Comparison of ENCODE assay signal across 15 mouse cellular contexts in genomic region chr6:50318590-50319172, GRCm38 (mm10). TPM values are rescaled to one million over a fixed set of nuclear protein-coding genes. Genes with fewer than 3 reads are reported as not detected.
DNase-seq lines count a peak whose midpoint lies in the region; ATAC-seq and TF ChIP-seq lines count a peak whose summit lies in the region.
"Had no signal": no experiment of that assay in that cellular context is flagged by ENCODE, and none has a peak within 500 bp of the region (broad histone marks: within the 10 kb centered on the region; RNA-seq: fewer than 3 reads in every experiment).

No protein-coding gene starts in this region.

- DNase-seq in forebrain, embryonic 10.5 days (ENCODE audit: extremely low spot score, low spot score), result no peak
- DNase-seq in forebrain, embryonic 11.5 days (ENCODE audit: low spot score), result no peak
- peak in 1 of 2 experiments; percentile 27 for DNase-seq in layer of hippocampus, adult 2 months (ENCODE audit: low spot score in 2 of 2)
- DNase-seq in layer of hippocampus, postnatal 14 days (ENCODE audit: low spot score in 2 of 2), result no peak
- DNase-seq in left cerebral cortex, adult 9 months (ENCODE audit: low spot score in 2 of 2), result peak; percentile 52 to 79
- DNase-seq in right cerebral cortex, postnatal 36 days (ENCODE audit: low spot score in 2 of 2), result peak; percentile 46 to 80
- DNase-seq in liver, result no peak
- DNase-seq: adrenal gland, adult 2 months; cerebellum, adult 2 months; heart, postnatal 4 days; kidney, adult 18-20 months; lung, postnatal 36 days had no signal

- peaks cover 14% of the 10 kb centered on the region for H3K4me1 ChIP-seq in forebrain, embryonic 10.5 days
- no peaks in the 10 kb centered on the region for H3K4me1 ChIP-seq in forebrain, embryonic 11.5 days (replicated peaks; ENCODE audit: control insufficient read depth, insufficient read depth, low read length)
- H3K4me1 ChIP-seq in kidney, embryonic 14.5 days (ENCODE audit: control insufficient read depth, insufficient read depth, low read length), result no peaks in the 10 kb centered on the region

- no peak for ATAC-seq in forebrain, embryonic 11.5 days (replicated peaks; ENCODE audit: low FRiP score)
- ATAC-seq in kidney, embryonic 14.5 days (ENCODE audit: low FRiP score, low TSS enrichment), result no peak

- H3K27me3 ChIP-seq in forebrain, embryonic 10.5 days (ENCODE audit: poor library complexity, severe bottlenecking), result no peaks in the 10 kb centered on the region
- no peaks in the 10 kb centered on the region for H3K27me3 ChIP-seq in forebrain, embryonic 11.5 days (ENCODE audit: control insufficient read depth, insufficient read depth, low read length)
- H3K27me3 ChIP-seq in kidney, embryonic 14.5 days (ENCODE audit: control insufficient read depth, insufficient read depth, low read length), result no peaks in the 10 kb centered on the region
- H3K27me3 ChIP-seq: embryonic facial prominence, embryonic 12.5 days had no signal

- H3K27ac ChIP-seq in forebrain, embryonic 10.5 days, result peak overlapping the region; percentile 35
- no peak overlapping the region for H3K27ac ChIP-seq in forebrain, embryonic 11.5 days (ENCODE audit: low read depth, low read length)
- peak overlapping the region; percentile 81 for H3K27ac ChIP-seq in layer of hippocampus, adult 2 months
- H3K27ac ChIP-seq in kidney, embryonic 14.5 days (ENCODE audit: low read depth, low read length), result no peak overlapping the region
- H3K27ac ChIP-seq: embryonic facial prominence, embryonic 12.5 days had no signal

- H3K9ac ChIP-seq in forebrain, embryonic 11.5 days (ENCODE audit: low read length), result no peak overlapping the region
- H3K9ac ChIP-seq in kidney, embryonic 14.5 days (ENCODE audit: low read depth, low read length), result no peak overlapping the region
- H3K9ac ChIP-seq: embryonic facial prominence, embryonic 12.5 days had no signal

- H3K36me3 ChIP-seq in forebrain, embryonic 10.5 days (replicated peaks), result no peaks in the 10 kb centered on the region
- H3K36me3 ChIP-seq in forebrain, embryonic 11.5 days (ENCODE audit: control insufficient read depth, insufficient read depth, low read length), result no peaks in the 10 kb centered on the region
- H3K36me3 ChIP-seq in kidney, embryonic 14.5 days (ENCODE audit: control insufficient read depth, insufficient read depth, low read length), result no peaks in the 10 kb centered on the region; the same call in 1 of the 2 replicates

- 75% methylated on average over 7 of the region's 7 CpGs for WGBS in forebrain, embryonic 10.5 days
- 72% methylated on average over 7 of the region's 7 CpGs for WGBS in forebrain, embryonic 11.5 days
- WGBS in kidney, embryonic 14.5 days, result 72% methylated on average over 7 of the region's 7 CpGs

- no peak overlapping the region for H3K4me3 ChIP-seq in forebrain, embryonic 10.5 days
- H3K4me3 ChIP-seq in forebrain, embryonic 11.5 days (ENCODE audit: low read depth, low read length), result no peak overlapping the region
- H3K4me3 ChIP-seq in layer of hippocampus, adult 2 months, result no peak overlapping the region
- no peak overlapping the region for H3K4me3 ChIP-seq in kidney, embryonic 14.5 days (ENCODE audit: low read length)
- H3K4me3 ChIP-seq: embryonic facial prominence, embryonic 12.5 days had no signal

- no peak overlapping the region for H3K4me2 ChIP-seq in forebrain, embryonic 11.5 days (ENCODE audit: low read depth, low read length, severe bottlenecking)
- no peak overlapping the region for H3K4me2 ChIP-seq in kidney, embryonic 14.5 days (replicated peaks; ENCODE audit: low read depth, low read length)
- H3K4me2 ChIP-seq: embryonic facial prominence, embryonic 12.5 days; liver, embryonic 11.5 days had no signal

- no peak for TF ChIP-seq CTCF in layer of hippocampus, adult 2 months (conservative IDR thresholded peaks at IDR 0.05)

- no peaks in the 10 kb centered on the region for H3K9me3 ChIP-seq in forebrain, embryonic 10.5 days
- no peaks in the 10 kb centered on the region for H3K9me3 ChIP-seq in forebrain, embryonic 11.5 days (ENCODE audit: control insufficient read depth, low read length)
- H3K9me3 ChIP-seq in kidney, embryonic 14.5 days (ENCODE audit: control insufficient read depth, low read length), result no peaks in the 10 kb centered on the region
- H3K9me3 ChIP-seq: embryonic facial prominence, embryonic 12.5 days had no signal

RNA-seq across cellular contexts. Expression of gene Gsdme, which starts 55.0 kb away (rescaled TPM):
- 57.2 and 59.1 TPM in 2 replicates for polyA plus RNA-seq in forebrain, embryonic 10.5 days (2016; fragmentation: Nextera tagmentation; extraction: Ambion mirVana)
- 57.6 and 62.3 TPM in 2 replicates for polyA plus RNA-seq in forebrain, embryonic 11.5 days (2014; fragmentation: Nextera tagmentation; extraction: Ambion mirVana)
- 10 to 100 TPM; 10.9 to 12.4 TPM for total RNA-seq in layer of hippocampus, adult 2 months (2021)
- 10 to 100 TPM; 11.6 to 12.7 TPM for total RNA-seq in layer of hippocampus, postnatal 14 days (2021)
- 61.7 and 65.6 TPM in 2 replicates for polyA plus RNA-seq in kidney, embryonic 14.5 days (2014; fragmentation: Nextera tagmentation; extraction: Ambion mirVana)

Comparison
In these comparisons a context has a peak if more than half of its experiments do, and no peak if none do; other contexts are left out.
1. H3K27ac ChIP-seq: peak in forebrain, embryonic 10.5 days (single experiment) and layer of hippocampus, adult 2 months (single experiment); none in forebrain, embryonic 11.5 days (single experiment) and kidney, embryonic 14.5 days (single experiment).
2. DNase-seq: peak in left cerebral cortex, adult 9 months (2 of 2) and right cerebral cortex, postnatal 36 days (2 of 2); none in forebrain, embryonic 10.5 days (single experiment), forebrain, embryonic 11.5 days (single experiment), layer of hippocampus, postnatal 14 days (0 of 2) and liver (single experiment).